Mouse (Mus musculus): Measurements from ENCODE around the gene Zgpat. TPM values are rescaled to one million over a fixed set of nuclear protein-coding genes. Genes with fewer than 3 reads are reported as not detected.

The Zgpat gene
- total and polyA plus RNA-seq, 3 experiments = 33.8 to 51.0 (median 36.6) TPM

DNA sequence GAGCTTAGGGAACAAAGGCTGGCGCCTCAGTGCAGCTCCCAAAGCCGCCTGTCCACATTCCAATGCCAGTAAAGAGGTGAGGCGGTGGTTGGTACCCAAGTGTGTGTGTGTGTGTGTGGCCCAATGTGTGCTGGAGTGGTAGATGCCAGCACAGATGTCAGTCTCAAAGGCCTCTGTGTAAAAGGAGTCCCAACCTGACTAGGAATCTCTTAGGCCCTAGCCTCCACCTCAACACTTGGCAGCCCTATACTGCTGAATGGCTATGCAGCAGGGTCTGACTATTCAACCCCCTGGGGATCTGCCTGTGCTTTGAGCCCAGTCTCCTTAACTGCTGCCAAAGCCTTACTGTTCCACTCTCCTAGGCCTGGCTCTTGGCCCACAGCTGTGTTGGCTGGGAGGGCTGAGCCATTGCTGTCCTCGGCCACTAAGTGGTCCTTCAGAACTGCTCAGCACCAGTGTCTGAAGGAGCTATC is 20.2 kb downstream of the Zgpat start:
- DNase-seq = peak; percentile 46

DNA sequence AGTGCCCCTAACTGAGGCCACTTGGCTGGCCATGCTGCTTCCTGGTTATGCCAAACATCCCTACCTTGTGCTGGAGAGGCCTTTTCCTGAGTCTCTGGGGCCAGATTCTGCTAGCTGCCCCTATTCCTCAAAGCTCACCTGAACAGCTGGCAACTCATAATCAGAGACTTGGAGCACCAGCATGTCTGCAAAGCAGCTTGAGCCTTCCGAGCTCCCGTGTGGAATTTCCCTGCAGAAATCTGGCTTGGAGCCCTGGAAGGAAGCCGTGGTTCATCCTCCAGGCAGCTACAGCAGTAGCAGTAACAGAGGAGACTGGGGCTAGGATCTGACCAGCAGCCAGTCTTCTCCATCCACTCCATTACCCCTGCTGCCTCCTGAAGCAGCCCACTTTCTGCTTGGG is 21.2 kb downstream of the Zgpat start:
- peak; percentile 62 for DNase-seq

DNA sequence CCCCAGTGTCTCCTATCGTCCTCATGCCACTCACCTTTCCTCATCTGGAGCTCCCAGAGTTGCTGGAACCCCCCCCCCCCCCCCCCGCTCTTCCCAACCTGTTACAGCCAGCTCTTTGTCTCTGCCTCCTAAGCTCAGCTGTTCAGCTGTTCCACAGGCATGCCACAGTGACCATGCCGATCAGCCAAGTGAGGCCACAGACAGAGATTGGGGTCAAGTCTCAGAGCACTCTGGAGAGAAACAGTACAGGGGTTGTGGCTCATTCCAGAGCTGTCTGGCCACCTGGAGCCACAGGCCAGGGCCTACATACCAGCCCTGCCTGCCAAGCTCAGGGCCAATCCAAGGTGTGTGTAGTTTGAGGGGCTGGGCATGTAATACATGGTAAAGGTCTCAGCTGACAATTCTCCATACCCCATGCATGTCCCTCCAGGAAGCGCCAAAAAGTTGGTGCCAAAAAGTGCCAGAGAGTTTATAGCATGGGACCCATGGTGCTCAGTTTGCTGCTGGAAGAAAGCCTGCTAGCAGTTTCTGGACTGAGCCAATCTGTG is 22.0 kb downstream of the Zgpat start:
- no peak for DNase-seq

DNA sequence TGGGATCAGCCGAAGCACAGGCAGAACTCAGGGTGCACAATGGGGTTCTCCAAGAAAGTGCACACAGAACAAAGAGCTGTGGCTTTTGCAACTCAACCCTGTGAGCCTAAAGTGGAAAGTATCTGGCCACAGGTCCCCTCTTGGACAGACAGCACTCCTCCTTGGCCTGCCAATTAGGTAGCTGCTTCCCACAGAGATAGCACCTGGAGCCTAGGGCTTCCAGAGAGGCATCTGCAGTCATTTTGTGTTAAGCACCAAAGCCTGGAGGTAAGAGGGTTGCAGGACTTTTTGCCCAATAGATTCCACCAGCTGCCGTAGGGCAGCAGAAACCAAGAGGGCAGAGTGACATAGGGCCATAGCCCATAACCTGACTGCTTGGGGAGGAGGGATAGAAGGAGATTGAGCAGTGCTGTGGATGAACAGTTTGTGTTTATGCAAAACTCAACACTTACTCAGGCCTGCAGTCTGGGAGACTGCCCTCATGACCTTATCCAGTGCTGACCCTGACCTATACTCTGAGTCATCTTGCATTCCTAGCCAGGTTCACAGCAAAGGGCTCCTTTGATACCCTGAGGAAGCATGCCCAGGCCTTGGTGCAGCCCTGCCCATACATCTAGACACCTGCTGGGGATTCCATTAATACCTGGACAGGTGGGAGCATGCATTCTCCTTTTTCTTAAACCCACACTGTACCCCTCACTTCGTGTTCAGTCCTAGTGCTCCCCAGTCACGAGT is 25.6 kb downstream of the Zgpat start:
- peak; percentile 86 for DNase-seq

DNA sequence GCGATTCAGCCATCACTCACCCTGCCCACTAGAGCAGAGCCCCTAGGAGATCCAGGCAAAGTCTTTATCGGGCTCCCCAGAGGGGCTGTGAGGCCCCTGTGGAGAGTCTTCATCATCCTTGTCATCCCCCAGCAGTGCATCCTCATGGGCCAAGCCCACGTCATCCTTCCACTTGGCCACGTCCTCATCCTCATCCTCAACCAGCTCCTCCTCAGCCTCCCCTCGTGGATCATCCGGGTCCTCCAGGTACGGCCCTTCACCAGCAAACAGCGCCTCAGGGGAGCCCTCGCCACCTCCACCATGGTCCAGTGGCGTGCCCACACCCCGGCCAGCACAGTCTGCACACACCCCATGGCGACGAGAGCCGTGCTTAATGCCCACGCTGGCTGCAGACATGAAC is 26.3 kb downstream of the Zgpat start:
- no peak for DNase-seq

DNA sequence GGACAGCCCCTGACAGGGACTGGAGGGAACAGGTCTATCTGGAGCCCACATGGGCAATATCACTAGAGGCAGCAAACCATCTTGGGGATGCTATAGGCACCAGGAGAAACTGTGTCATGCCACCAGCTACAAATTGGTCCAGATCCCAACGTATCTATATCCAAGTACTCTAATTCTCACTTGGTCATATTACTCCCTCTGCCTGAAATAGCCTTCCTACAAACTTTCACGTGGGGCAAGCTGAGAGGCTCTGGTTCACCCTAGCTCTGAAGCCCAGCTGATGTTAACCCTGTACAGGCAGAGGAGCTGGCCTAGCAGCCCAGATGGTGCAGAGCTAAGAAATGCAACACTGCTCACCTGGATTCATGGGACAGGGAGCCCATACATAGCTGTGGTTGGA is 26.8 kb downstream of the Zgpat start:
- DNase-seq = no peak

DNA sequence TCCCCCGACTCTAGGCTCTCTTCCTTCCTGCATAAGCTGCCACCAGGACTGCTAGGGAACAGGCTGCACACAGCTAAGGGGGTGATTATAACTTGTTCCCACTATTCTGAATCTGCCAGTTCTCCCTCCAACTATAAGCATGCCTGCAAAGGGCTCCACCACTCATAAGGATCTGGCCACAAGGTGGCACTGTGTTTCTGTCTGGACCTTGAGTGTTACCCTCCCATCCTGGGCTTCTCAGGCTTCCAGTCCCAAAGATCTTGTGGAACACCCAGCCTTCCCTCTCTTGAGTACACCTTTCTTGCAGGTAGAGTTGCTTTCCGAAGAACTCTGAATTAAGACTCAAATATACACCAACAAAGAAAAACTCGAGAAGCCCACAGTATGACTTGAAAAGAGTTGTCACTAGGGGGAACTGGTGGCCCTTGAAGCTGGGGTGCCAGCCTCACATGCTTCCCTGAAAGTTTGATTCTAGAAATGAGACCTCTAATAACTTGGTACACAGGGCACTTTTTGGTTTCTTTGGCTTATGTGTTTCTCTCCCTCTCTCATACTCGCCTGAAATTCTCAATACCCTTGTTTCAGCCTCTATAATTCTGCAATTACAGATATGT is 28.0 kb downstream of the Zgpat start:
- DNase-seq = peak; percentile 88

DNA sequence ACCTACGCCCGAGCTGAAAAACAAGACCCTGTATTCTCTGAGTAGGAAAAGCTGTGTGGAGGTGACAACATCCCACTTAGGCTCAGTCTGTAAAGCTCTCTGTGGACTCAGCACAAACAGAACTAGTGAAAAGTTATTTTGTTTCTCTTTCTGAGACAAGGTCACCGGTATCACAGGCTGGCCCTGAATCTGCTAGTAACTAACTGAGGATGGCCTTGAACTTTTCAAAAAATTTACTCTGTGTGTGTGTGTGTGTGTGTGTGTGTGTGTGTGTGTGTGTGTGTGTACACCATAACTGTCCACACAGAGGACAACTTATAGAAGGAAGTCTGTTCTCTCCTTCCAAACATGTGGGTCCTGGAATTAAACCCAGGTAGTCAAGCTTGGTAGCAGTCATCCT is 29.4 kb downstream of the Zgpat start:
- peak; percentile 60 for DNase-seq

DNA sequence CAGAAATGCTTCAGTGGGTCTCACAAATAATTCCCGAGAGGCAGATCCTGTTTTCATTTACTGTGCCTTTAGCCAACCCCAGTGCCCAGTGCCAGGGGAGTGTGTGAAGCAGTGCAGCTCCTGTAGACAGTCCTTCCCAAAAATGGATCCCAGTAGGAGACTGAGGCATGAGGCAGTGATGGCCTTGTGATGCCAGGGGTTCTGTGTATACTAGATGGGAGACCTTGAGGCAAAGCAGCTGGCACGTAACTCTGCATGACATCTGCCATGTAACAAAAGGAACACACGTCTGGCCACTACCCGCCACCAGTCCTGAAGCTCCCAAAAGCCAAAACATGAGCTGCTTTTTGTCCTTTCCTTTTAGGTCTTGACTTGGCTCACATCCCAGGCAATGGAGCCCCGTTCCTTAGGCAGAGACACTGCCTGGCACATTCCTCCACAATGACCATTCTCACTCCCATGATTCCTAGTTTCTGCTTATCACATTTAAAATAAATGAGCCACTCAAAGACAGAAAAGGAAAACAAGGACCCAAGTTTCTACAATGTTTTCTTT is 32.6 kb downstream of the Zgpat start:
- DNase-seq = peak; percentile 51

DNA sequence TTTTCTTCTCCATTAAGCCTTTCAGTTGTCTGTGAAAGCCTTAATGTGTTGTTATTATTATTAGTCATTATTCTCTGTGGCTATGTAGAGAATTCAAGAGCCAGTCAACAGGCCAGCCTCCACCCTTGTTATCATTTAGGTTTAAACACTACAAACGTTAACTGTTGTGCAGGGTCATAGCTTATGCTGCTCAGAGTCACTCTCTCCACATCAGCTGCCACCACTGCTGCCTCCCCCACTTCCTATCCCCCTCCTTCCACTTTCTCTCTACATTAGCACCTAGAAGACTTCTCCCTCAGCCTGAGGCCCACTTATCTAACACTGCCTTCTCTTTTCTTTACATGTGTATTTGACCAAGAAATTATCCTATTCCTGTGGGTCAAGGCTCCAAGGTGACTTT is 36.8 kb downstream of the Zgpat start:
- no peak for DNase-seq

DNA sequence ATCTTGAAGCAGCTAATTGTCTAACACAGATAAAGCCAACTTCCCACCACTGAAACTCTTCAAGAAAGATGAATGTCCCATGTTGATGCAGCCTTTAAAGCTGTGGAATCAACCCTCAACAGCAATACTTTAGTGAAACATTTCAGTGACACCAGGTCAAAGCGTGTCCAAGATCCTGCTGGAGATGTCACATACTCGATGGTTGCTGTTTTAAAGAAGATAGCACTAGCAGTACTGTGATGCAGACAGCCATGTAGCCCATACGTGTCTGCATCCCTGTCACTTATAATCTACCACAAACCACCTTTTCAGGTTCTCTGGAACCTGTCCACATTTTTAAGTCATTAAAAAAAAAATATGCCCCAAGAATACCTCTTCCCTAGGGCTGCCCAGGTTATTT is 39.0 kb downstream of the Zgpat start:
- no peak for DNase-seq

DNA sequence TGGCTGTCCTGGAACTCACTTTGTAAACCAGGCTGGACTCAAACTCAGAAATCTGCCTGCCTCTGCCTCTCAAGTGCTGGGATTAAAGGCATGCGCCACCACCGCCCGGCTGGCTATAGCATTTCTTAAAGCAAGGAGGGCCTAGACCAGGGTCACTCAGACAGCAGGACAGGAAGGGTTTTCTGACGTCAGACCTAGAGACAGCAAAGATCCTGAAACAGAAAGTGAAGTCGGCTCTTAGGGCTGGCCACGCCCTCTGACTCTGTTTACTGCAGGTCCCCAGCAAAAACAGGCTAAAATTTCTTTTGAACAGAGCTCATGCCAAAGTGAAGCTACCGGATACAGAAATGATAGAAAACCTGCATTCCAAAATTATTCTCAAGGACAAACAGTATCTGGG is 44.9 kb downstream of the Zgpat start:
- no peak for DNase-seq

DNA sequence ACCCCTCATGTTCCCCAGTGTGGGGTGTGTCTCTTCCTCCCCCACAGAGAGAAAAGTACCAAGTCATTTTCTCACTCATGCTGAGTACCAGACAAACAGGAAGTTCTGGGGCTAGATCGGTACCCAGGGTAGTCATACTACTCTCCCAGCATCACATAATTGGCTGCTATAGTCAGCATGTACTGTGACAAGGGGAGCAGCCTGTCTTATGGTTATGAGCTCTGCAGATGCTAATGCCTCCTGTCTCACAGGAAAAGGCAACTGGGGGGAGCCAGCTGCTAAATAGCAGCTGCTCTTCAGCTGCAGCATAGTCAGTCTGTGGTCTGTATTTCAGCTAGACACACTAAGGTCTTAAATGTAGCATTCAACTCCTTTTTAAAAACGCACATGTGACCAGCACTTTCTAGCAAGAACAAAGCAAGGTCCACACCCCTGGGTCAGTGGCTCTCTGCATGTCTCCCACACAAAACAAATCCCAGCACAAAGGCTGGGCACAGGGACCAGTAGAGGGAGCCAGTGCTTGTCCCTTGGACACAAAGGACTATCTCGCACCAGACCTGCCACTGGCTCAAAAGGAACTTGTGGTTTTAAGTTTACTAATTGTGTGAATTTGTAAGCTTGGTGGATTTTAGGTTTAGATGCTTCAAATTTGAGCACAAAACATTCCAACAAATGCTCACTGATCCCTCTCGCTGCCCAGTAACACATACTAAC is 46.2 kb downstream of the Zgpat start:
- DNase-seq = peak; percentile 79

DNA sequence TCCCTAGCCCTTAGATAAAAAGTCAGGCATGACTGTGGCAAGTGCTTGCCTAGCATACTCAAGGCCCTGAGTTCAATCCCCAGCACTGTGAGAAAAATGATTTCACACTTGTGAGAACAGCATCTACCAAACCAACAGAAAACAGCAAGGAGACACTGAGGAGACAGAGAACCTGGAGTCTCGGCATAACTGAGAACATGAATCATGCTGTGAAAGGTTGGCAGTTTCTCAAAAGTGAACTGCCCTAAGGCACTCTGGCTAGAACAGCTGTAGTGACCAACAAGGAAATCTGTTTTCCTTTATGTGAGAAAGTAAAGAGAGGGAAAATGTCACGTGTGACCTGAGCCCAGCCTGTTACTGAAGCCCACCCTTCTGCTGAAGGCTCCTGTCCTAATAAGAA is 48.4 kb downstream of the Zgpat start:
- peak; percentile 31 for DNase-seq

DNA sequence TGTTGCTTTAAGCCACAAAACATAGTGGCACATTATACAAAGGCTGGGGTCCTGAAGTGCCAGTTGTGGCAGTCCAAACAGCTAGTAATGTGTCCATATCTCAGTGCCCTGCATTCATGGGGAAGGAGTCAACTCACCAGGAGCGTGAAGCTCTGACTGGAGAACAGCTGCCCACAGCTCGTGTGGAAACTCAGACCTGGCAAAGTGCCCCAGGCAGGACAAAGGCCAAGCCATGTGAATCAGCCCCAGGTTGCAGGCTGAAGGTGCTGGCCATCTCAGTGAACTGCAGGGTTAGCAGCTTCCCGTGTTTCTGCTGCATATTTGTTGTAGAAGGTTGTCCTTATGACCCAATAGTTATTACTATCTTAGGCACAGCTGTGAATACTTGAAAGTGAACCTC is 51.2 kb downstream of the Zgpat start:
- DNase-seq = peak; percentile 84

DNA sequence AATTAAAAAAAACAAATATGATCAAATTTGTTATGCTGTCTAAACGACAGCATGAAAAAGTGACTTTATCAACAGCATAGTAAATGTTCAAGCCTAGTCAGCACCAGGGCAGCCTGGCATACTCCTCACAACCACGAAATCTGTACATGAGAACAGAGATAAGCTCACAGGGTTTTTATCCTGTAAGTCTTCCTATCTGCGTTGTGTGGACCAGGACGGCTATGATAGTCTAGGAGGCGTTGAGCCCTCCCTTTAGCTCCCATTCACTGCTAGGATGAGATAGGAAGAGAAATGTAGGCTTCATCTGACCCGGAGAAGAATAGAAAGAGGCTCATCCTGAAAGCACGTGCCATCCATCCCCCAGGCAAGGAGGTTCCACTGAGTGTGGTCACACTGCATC is 54.6 kb downstream of the Zgpat start:
- DNase-seq = no peak

DNA sequence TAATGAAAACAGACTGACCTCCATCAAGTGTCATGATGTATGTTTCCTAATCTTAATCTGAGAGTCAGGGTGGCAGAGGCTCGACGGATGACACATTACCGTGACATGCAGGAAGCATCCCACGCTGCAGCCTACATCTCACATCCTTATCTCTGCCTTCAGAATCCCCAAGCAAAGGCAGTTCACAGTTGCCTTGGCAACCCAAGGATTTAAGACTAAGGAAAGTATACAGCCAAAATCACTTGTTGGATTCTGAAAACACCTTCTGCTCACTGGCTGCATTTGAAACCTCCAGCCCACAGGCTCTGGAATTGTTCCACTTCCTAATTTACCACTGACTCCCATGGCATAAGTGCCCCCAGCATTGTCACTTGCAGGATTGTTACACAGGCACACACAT is 55.7 kb downstream of the Zgpat start:
- DNase-seq = no peak

DNA sequence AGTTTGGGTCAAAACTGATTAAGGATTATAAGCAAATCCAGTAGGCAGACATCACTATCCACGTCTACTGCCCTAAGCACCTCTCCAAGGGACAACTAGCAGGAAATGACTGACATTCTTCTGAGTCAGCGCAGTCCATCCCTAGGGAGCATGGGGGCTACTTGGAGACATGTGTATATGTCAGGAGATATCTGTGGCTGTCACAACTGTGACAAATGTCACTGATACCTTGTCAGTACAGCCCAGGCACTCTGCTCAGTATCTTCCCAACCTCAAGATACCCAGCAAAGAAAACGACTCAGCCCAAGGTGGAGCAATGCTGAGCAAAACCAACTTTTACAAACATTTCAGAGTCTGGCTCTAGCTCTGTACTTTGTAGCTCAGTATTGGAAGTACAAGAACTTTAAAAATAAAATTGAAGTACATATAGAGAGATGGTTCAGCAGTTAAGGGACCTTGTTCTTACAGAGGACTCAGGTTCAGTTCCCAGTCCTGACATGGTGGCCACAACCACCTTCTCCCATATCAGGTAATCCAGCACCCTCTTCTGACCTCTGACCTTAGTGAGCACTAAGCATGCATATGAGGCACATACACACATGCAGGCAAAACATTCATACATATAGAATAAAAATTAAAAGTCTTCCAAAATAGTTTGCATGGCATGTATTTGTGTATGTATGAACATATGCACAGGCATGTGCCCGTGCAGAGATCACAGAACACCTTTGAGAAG is 56.3 kb downstream of the Zgpat start:
- DNase-seq = no peak

DNA sequence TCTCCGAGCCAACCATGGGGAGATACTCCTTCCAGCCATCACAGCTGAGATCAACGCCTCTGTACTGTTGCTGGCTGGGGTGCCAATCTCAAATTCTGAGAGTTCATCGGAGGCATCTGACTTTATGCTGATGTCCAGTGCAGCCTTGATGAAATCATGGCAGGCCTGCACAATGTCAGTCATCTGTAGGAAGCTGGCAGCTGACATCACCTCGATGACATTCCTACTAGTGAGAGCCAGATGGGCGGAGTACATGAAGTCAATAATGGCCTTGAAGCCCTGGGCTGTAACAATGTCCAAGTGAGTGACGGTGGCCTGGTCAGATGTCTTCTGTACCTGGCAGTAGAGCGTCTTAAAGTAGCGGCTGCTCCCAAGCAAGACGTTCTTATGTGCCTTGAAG is 59.1 kb downstream of the Zgpat start:
- peak; percentile 24 for DNase-seq
